Mouse (Mus musculus): ENCODE measurements at regions not wholly inside any gene's neighbourhood (a gene's known extent, or its start where the extent isn't known, plus 50 kb on each side); places are given as distances from the start of the nearest gene placed in this dataset.

DNA sequence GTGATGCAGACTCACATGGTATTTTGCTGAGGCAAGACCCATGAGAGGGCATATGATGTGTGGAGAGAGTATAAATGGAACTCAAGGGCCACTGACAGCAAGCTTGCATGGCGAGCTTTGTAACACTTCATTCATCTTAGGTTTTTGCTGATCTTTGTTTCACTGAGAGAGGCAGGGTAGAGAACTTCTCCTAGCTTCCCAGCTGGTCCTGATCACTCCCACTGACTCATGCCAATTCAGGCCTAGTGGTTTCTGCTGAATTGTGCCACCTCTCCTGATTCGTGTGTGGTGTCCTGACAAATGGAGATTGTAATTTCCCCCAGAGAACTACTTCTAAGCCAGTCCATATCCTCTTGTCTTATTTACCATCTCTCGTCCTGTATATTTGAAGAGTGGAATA, 419.5 kb downstream of the Hdgfl1 start:
- TF ChIP-seq POLR2A (IDR thresholded peaks at IDR 0.05; ENCODE audit: borderline replicate concordance, extremely low read depth, insufficient read depth, insufficient read length, poor library complexity, severe bottlenecking) (no peak), CTCF (IDR thresholded peaks at IDR 0.05; ENCODE audit: borderline replicate concordance, extremely low read depth, insufficient read depth, insufficient read length) (no peak)

Measured in brain, embryonic 14.5 days (tissue).